Comparison of ENCODE assay signal across 24 mouse cellular contexts in genomic region chr7:5037026-5037425, GRCm38 (mm10). TPM values are rescaled to one million over a fixed set of nuclear protein-coding genes. Genes with fewer than 3 reads are reported as not detected.
A peak's percentile ranks its signal among the peaks of the same experiment; 100 is the strongest.
DNase-seq lines count a peak whose midpoint lies in the region; ATAC-seq and TF ChIP-seq lines count a peak whose summit lies in the region.
"Had no signal": no experiment of that assay in that cellular context is flagged by ENCODE, and none has a peak within 500 bp of the region (broad histone marks: within the 10 kb centered on the region; RNA-seq: fewer than 3 reads in every experiment).

No protein-coding gene starts in this region.

- H3K9me3 ChIP-seq in heart, embryonic 10.5 days: peaks cover 4% of the 10 kb centered on the region
- H3K9me3 ChIP-seq in heart, embryonic 12.5 days (replicated peaks): peaks cover 16% of the 10 kb centered on the region
- peaks cover 3% of the 10 kb centered on the region for H3K9me3 ChIP-seq in liver, embryonic 12.5 days (replicated peaks)
- H3K9me3 ChIP-seq in liver, postnatal 0 days (ENCODE audit: low read length): 0 out of 2 replicates have a peak, but pooled peaks cover 1% of the 10 kb centered on the region
- H3K9me3 ChIP-seq in embryonic facial prominence, embryonic 13.5 days: peaks cover 21% of the 10 kb centered on the region
- H3K9me3 ChIP-seq: liver, embryonic 15.5 days had no signal

- H3K4me1 ChIP-seq in heart, embryonic 10.5 days: peaks cover 13% of the 10 kb centered on the region; the same call in 1 of the 2 replicates
- peaks cover 10% of the 10 kb centered on the region for H3K4me1 ChIP-seq in heart, embryonic 12.5 days (replicated peaks)
- H3K4me1 ChIP-seq in liver, embryonic 12.5 days: peaks cover 28% of the 10 kb centered on the region
- peaks cover 14% of the 10 kb centered on the region for H3K4me1 ChIP-seq in liver, postnatal 0 days (ENCODE audit: insufficient read depth)
- peaks cover 9% of the 10 kb centered on the region for H3K4me1 ChIP-seq in embryonic facial prominence, embryonic 13.5 days
- H3K4me1 ChIP-seq: stomach, embryonic 15.5 days had no signal

- H3K9ac ChIP-seq in heart, embryonic 12.5 days: no peak overlapping the region
- H3K9ac ChIP-seq in liver, embryonic 12.5 days: no peak overlapping the region
- H3K9ac ChIP-seq in liver, postnatal 0 days (replicated peaks): no peak overlapping the region
- no peak overlapping the region for H3K9ac ChIP-seq in embryonic facial prominence, embryonic 13.5 days
- H3K9ac ChIP-seq: limb, embryonic 15.5 days; stomach, embryonic 15.5 days had no signal

- no peak overlapping the region for H3K27ac ChIP-seq in heart, embryonic 10.5 days
- no peak overlapping the region for H3K27ac ChIP-seq in heart, embryonic 12.5 days (ENCODE audit: poor library complexity, severe bottlenecking)
- no peak overlapping the region for H3K27ac ChIP-seq in liver, embryonic 12.5 days
- no peak overlapping the region for H3K27ac ChIP-seq in liver, postnatal 0 days (ENCODE audit: low read depth)
- H3K27ac ChIP-seq in embryonic facial prominence, embryonic 13.5 days: no peak overlapping the region

- TF ChIP-seq EP300 in liver, postnatal 0 days (IDR thresholded peaks at IDR 0.05; ENCODE audit: low read depth): no peak

- WGBS in heart, embryonic 10.5 days: 86% methylated on average over 7 of the region's 7 CpGs
- 86% methylated on average over 7 of the region's 7 CpGs for WGBS in heart, embryonic 12.5 days
- 86% methylated on average over 7 of the region's 7 CpGs for WGBS in liver, embryonic 12.5 days (ENCODE audit: insufficient replicate concordance)
- 88% methylated on average over 7 of the region's 7 CpGs for WGBS in liver, postnatal 0 days (ENCODE audit: insufficient replicate concordance)
- WGBS in embryonic facial prominence, embryonic 13.5 days: 96% methylated on average over 7 of the region's 7 CpGs

- DNase-seq in cerebellum, adult 9-10 months: peak; percentile 51
- DNase-seq in cerebellum, postnatal 4 days (ENCODE audit: low spot score in 2 of 2): no peak
- no peak for DNase-seq in heart, embryonic 10.5 days (ENCODE audit: low spot score)
- no peak for DNase-seq in liver, postnatal 0 days
- DNase-seq in adipocyte (ENCODE audit: low spot score): no peak
- DNase-seq: adrenal gland, postnatal 36 days; cerebellum, postnatal 10 days; gastrocnemius, adult 2 months; heart, postnatal 36 days; kidney, adult 2 months; lung, postnatal 4 days; thymus, postnatal 25 days had no signal

- H3K4me2 ChIP-seq in heart, embryonic 12.5 days: no peak overlapping the region
- H3K4me2 ChIP-seq in liver, embryonic 12.5 days: peak overlapping the region; percentile 72; the same call in 1 of the 2 replicates
- no peak overlapping the region for H3K4me2 ChIP-seq in liver, postnatal 0 days (ENCODE audit: low read depth, low read length)
- H3K4me2 ChIP-seq in embryonic facial prominence, embryonic 13.5 days: 0 out of 2 replicates have a peak overlapping the region, but pooled peaks have one; percentile 60

- no peak for TF ChIP-seq CTCF in liver, postnatal 0 days (IDR thresholded peaks at IDR 0.05; ENCODE audit: low read depth)

- ATAC-seq in heart, embryonic 12.5 days (ENCODE audit: insufficient number of reproducible peaks, low FRiP score): no peak
- ATAC-seq in liver, embryonic 12.5 days: no peak
- no peak for ATAC-seq in liver, postnatal 0 days
- ATAC-seq in embryonic facial prominence, embryonic 13.5 days (ENCODE audit: insufficient number of reproducible peaks, insufficient read depth, low FRiP score, low TSS enrichment, low read depth): no peak

- 0 out of 2 replicates have a peak overlapping the region, but pooled peaks have one; percentile 87 for H3K4me3 ChIP-seq in heart, embryonic 10.5 days
- no peak overlapping the region for H3K4me3 ChIP-seq in heart, embryonic 12.5 days
- no peak overlapping the region for H3K4me3 ChIP-seq in liver, embryonic 12.5 days
- no peak overlapping the region for H3K4me3 ChIP-seq in liver, postnatal 0 days (ENCODE audit: low read depth, low read length)
- no peak overlapping the region for H3K4me3 ChIP-seq in embryonic facial prominence, embryonic 13.5 days

- H3K27me3 ChIP-seq in heart, embryonic 10.5 days (ENCODE audit: insufficient read depth, poor library complexity, severe bottlenecking): no peaks in the 10 kb centered on the region
- H3K27me3 ChIP-seq in heart, embryonic 12.5 days (replicated peaks): no peaks in the 10 kb centered on the region
- no peaks in the 10 kb centered on the region for H3K27me3 ChIP-seq in liver, embryonic 12.5 days (replicated peaks)
- H3K27me3 ChIP-seq in liver, postnatal 0 days (ENCODE audit: insufficient read depth, low read length): no peaks in the 10 kb centered on the region
- no peaks in the 10 kb centered on the region for H3K27me3 ChIP-seq in embryonic facial prominence, embryonic 13.5 days
- H3K27me3 ChIP-seq: limb, embryonic 15.5 days; liver, embryonic 15.5 days; stomach, embryonic 15.5 days had no signal

- peaks cover 54% of the 10 kb centered on the region for H3K36me3 ChIP-seq in heart, embryonic 10.5 days
- peaks cover 51% of the 10 kb centered on the region for H3K36me3 ChIP-seq in heart, embryonic 12.5 days
- peaks cover 43% of the 10 kb centered on the region for H3K36me3 ChIP-seq in liver, embryonic 12.5 days
- H3K36me3 ChIP-seq in liver, postnatal 0 days (replicated peaks; ENCODE audit: insufficient read depth, low read length): peaks cover 9% of the 10 kb centered on the region
- H3K36me3 ChIP-seq in embryonic facial prominence, embryonic 13.5 days: peaks cover 60% of the 10 kb centered on the region

RNA-seq across cellular contexts. Expression of gene Zfp784, which starts 1.2 kb away (rescaled TPM):
- polyA plus RNA-seq in heart, embryonic 10.5 days (2016; fragmentation: Nextera tagmentation; extraction: Ambion mirVana): 3.9 and 4.5 TPM in 2 replicates
- 3.6 and 4.9 TPM in 2 replicates for polyA plus RNA-seq in heart, embryonic 12.5 days (2016; fragmentation: Nextera tagmentation; extraction: Ambion mirVana)
- 1.1 and 1.3 TPM in 2 replicates for polyA plus RNA-seq in liver, embryonic 12.5 days (2016; fragmentation: Nextera tagmentation; extraction: Ambion mirVana)
- 1.9 and 2.4 TPM in 2 replicates for polyA plus RNA-seq in liver, postnatal 0 days (2015; fragmentation: Nextera tagmentation; extraction: Ambion mirVana)
- polyA plus RNA-seq in embryonic facial prominence, embryonic 13.5 days (2015; fragmentation: Nextera tagmentation; extraction: Ambion mirVana): 5.6 and 5.9 TPM in 2 replicates

RNA-seq across cellular contexts. Expression of gene 4632433K11Rik, which starts 3.1 kb away (rescaled TPM):
- polyA plus RNA-seq in heart, embryonic 10.5 days (2016; fragmentation: Nextera tagmentation; extraction: Ambion mirVana): not detected in 2 replicates
- not detected in 2 replicates for polyA plus RNA-seq in heart, embryonic 12.5 days (2016; fragmentation: Nextera tagmentation; extraction: Ambion mirVana)
- polyA plus RNA-seq in liver, embryonic 12.5 days (2016; fragmentation: Nextera tagmentation; extraction: Ambion mirVana): not detected in 2 replicates
- not detected in 2 replicates for polyA plus RNA-seq in liver, postnatal 0 days (2015; fragmentation: Nextera tagmentation; extraction: Ambion mirVana)
- polyA plus RNA-seq in embryonic facial prominence, embryonic 13.5 days (2015; fragmentation: Nextera tagmentation; extraction: Ambion mirVana): not detected in 2 replicates
- polyA plus RNA-seq: embryonic facial prominence, embryonic 14.5 days; heart, embryonic 14.5 days; intestine, embryonic 14.5 days; kidney, adult 2 months; kidney, postnatal 0 days; large intestine, adult 2 months; limb, embryonic 15.5 days; liver, embryonic 15.5 days; lung, embryonic 16.5 days; stomach, embryonic 15.5 days had no signal

RNA-seq across cellular contexts. Expression of gene Zfp580, which starts 14.3 kb away (rescaled TPM):
- 17.6 and 21.4 TPM in 2 replicates for polyA plus RNA-seq in heart, embryonic 10.5 days (2016; fragmentation: Nextera tagmentation; extraction: Ambion mirVana)
- polyA plus RNA-seq in heart, embryonic 12.5 days (2016; fragmentation: Nextera tagmentation; extraction: Ambion mirVana): 16.6 and 17.7 TPM in 2 replicates
- 5.2 and 5.6 TPM in 2 replicates for polyA plus RNA-seq in liver, embryonic 12.5 days (2016; fragmentation: Nextera tagmentation; extraction: Ambion mirVana)
- 3.2 and 4.4 TPM in 2 replicates for polyA plus RNA-seq in liver, postnatal 0 days (2015; fragmentation: Nextera tagmentation; extraction: Ambion mirVana)
- polyA plus RNA-seq in embryonic facial prominence, embryonic 13.5 days (2015; fragmentation: Nextera tagmentation; extraction: Ambion mirVana): 44.7 and 45.9 TPM in 2 replicates

RNA-seq across cellular contexts. Expression of gene Ccdc106, which starts 16.7 kb away (rescaled TPM):
- polyA plus RNA-seq in heart, embryonic 10.5 days (2016; fragmentation: Nextera tagmentation; extraction: Ambion mirVana): 1.4 and 4.7 TPM in 2 replicates
- 1.5 and 1.7 TPM in 2 replicates for polyA plus RNA-seq in heart, embryonic 12.5 days (2016; fragmentation: Nextera tagmentation; extraction: Ambion mirVana)
- polyA plus RNA-seq in liver, embryonic 12.5 days (2016; fragmentation: Nextera tagmentation; extraction: Ambion mirVana): 2.2 and 2.4 TPM in 2 replicates
- 0.12 TPM in 1 of 2 replicates, not detected in the other for polyA plus RNA-seq in liver, postnatal 0 days (2015; fragmentation: Nextera tagmentation; extraction: Ambion mirVana)
- 46.1 and 55.4 TPM in 2 replicates for polyA plus RNA-seq in embryonic facial prominence, embryonic 13.5 days (2015; fragmentation: Nextera tagmentation; extraction: Ambion mirVana)

RNA-seq across cellular contexts. Expression of gene Zfp865, which starts 16.9 kb away (rescaled TPM):
- 3.8 and 4.4 TPM in 2 replicates for polyA plus RNA-seq in heart, embryonic 10.5 days (2016; fragmentation: Nextera tagmentation; extraction: Ambion mirVana)
- polyA plus RNA-seq in heart, embryonic 12.5 days (2016; fragmentation: Nextera tagmentation; extraction: Ambion mirVana): 5.1 and 5.4 TPM in 2 replicates
- 2.6 and 2.7 TPM in 2 replicates for polyA plus RNA-seq in liver, embryonic 12.5 days (2016; fragmentation: Nextera tagmentation; extraction: Ambion mirVana)
- 1.2 and 1.3 TPM in 2 replicates for polyA plus RNA-seq in liver, postnatal 0 days (2015; fragmentation: Nextera tagmentation; extraction: Ambion mirVana)
- 7.7 and 7.9 TPM in 2 replicates for polyA plus RNA-seq in embryonic facial prominence, embryonic 13.5 days (2015; fragmentation: Nextera tagmentation; extraction: Ambion mirVana)

Comparison
In these comparisons a context has a peak if more than half of its experiments do, and no peak if none do; other contexts are left out.
1. H3K4me2 ChIP-seq: peak in liver, embryonic 12.5 days (single experiment) and embryonic facial prominence, embryonic 13.5 days (single experiment); none in heart, embryonic 12.5 days (single experiment) and liver, postnatal 0 days (single experiment).